Mouse (Mus musculus) CD4-positive, CD25-positive, alpha-beta regulatory T cell, adult 4 months (primary cell): Measurements from ENCODE around the gene Glb1l. TPM values are rescaled to one million over a fixed set of nuclear protein-coding genes. Genes with fewer than 3 reads are reported as not detected.

Experiments used
- polyA plus RNA-seq, 2 experiments: library from polyadenylated mRNA; unstranded; fragments of 100-300 nt; shearing (Covaris generic); gene quantifications; one replicate each; pipeline ENCODE4 v1.2.1; 2017

Gene Glb1l
- polyA plus RNA-seq, 2 experiments from 2014 or later = 8.0 to 19.2 TPM

Other genes starting within 250 kb of the Glb1l start
- gene Nhej1, start 85.6 kb downstream of the Glb1l start, polyA plus RNA-seq = 10 to 100 TPM in 1 of 2 experiments, 1 to 10 TPM in 1; 6.1 to 15.3 TPM
- gene Slc23a3, start 76.9 kb downstream of the Glb1l start, polyA plus RNA-seq = under 1 TPM in 1 of 2 experiments, not detected in 1; 0.20 TPM
- gene Cnppd1, start 68.1 kb downstream of the Glb1l start, polyA plus RNA-seq = 100 to 1,000 TPM; 125 to 195 TPM
- 10 to 100 TPM; 19.2 to 32.9 TPM for gene Retreg2, start 68.0 kb downstream of the Glb1l start, polyA plus RNA-seq
- 10 to 100 TPM; 54.7 to 71.9 TPM for gene Zfand2b, start 42.2 kb downstream of the Glb1l start, polyA plus RNA-seq
- gene Abcb6, start 30.4 kb downstream of the Glb1l start, polyA plus RNA-seq = 1 to 10 TPM in 1 of 2 experiments, under 1 TPM in 1; 0.97 to 6.9 TPM
- gene Ankzf1, start 18.7 kb downstream of the Glb1l start, polyA plus RNA-seq = 10 to 100 TPM; 24.5 to 49.2 TPM
- gene Atg9a, start 18.6 kb downstream of the Glb1l start, polyA plus RNA-seq = 10 to 100 TPM; 10.1 to 12.4 TPM
- 10 to 100 TPM; 56.9 to 62.7 TPM for gene Stk16, start within 50 bp of the Glb1l start, polyA plus RNA-seq
- gene Tuba4a, start 9.1 kb upstream of the Glb1l start, polyA plus RNA-seq = 100 to 1,000 TPM; 141 to 164 TPM
- gene A630095N17Rik, start 21.3 kb upstream of the Glb1l start, polyA plus RNA-seq = not detected
- gene Dnajb2, start 25.6 kb upstream of the Glb1l start, polyA plus RNA-seq = 10 to 100 TPM in 1 of 2 experiments, 1 to 10 TPM in 1; 10.0 to 10.3 TPM
- under 1 TPM; 0.22 to 0.61 TPM for gene Ptprn, start 53.7 kb upstream of the Glb1l start, polyA plus RNA-seq
- not detected for gene Resp18, start 67.6 kb upstream of the Glb1l start, polyA plus RNA-seq
- gene Dnpep, start 107.2 kb upstream of the Glb1l start, polyA plus RNA-seq = 10 to 100 TPM; 56.0 to 90.5 TPM
- gene Des, start 149.5 kb upstream of the Glb1l start, polyA plus RNA-seq = not detected
- gene Speg, start 164.5 kb upstream of the Glb1l start, polyA plus RNA-seq = under 1 TPM in 1 of 2 experiments, not detected in 1; 0.03 TPM
- gene Gmppa, start 225.1 kb upstream of the Glb1l start, polyA plus RNA-seq = 10 to 100 TPM; 57.0 to 91.3 TPM
- gene Asic4, start 239.6 kb upstream of the Glb1l start, polyA plus RNA-seq = not detected